Mouse (Mus musculus) megakaryocyte, embryonic 14.5 days (primary cell): Measurements from ENCODE around the gene Ppp3r1. TPM values are rescaled to one million over a fixed set of nuclear protein-coding genes. Genes with fewer than 3 reads are reported as not detected.
A peak's percentile ranks its signal among the peaks of the same experiment; 100 is the strongest.

Experiments used
- H3K27me3 ChIP-seq: replicated peaks from 2 replicates; pipeline ENCODE3; 2012; ENCODE audit warnings: inconsistent platforms
- H3K36me3 ChIP-seq: replicated peaks from 2 replicates; pipeline ENCODE3; 2012; ENCODE audit warnings: low read length, inconsistent platforms, mixed read lengths
- H3K4me1 ChIP-seq: 2 replicates; pipeline ENCODE4 v1.6.1; 2012; ENCODE audit warnings: inconsistent platforms
- H3K4me3 ChIP-seq: replicated peaks from 2 replicates; pipeline ENCODE3; 2012; ENCODE audit warnings: moderate library complexity, mild to moderate bottlenecking, inconsistent platforms
- H3K9me3 ChIP-seq: 2 replicates; pipeline ENCODE4 v1.6.1; 2012; ENCODE audit warnings: inconsistent platforms
- FLI1 ChIP-seq: IDR thresholded peaks from 2 replicates; pipeline ENCODE4 v1.6.1; 2012; ENCODE audit warnings: low read length, inconsistent platforms, mixed read lengths
- GATA1 ChIP-seq: IDR thresholded peaks from 3 replicates; pipeline ENCODE4 v1.6.1; 2012; ENCODE audit warnings: mixed read lengths, low read length, inconsistent platforms, borderline replicate concordance
- polyA plus RNA-seq: library from polyadenylated mRNA; stranded (reverse); fragments of >175 nt; gene quantifications from 2 replicates; pipeline ENCODE4 v1.2.3, GENCODE M21; 2012; ENCODE audit warnings: low replicate concordance; ENCODE audit not compliant: insufficient read depth

The Ppp3r1 gene
- polyA plus RNA-seq, 1 experiment = 18.6 TPM

GRCm38 (mm10) chr11:17199840-17200501 is 40.9 kb downstream of the Ppp3r1 start:
- Histone ChIP-seq H3K4me1 (peaks cover 5% of the 10 kb centered on the region), H3K9me3 (no peaks in the 10 kb centered on the region), H3K36me3 (peaks cover 94% of the 10 kb centered on the region), H3K4me3 (no peak overlapping the region), H3K27me3 (no peaks in the 10 kb centered on the region)
- no peak for TF ChIP-seq GATA1
- no peak for TF ChIP-seq FLI1

GRCm38 (mm10) chr11:17200936-17201335 is 41.9 kb downstream of the Ppp3r1 start:
- Histone ChIP-seq H3K4me3 (no peak overlapping the region), H3K4me1 (peaks cover 5% of the 10 kb centered on the region), H3K9me3 (no peaks in the 10 kb centered on the region), H3K36me3 (peaks cover 94% of the 10 kb centered on the region), H3K27me3 (no peaks in the 10 kb centered on the region)
- TF ChIP-seq GATA1 = no peak
- TF ChIP-seq FLI1 = no peak

- TF ChIP-seq FLI1 (no peak), GATA1 (no peak)
- Histone ChIP-seq H3K4me3 (no peak overlapping the region), H3K4me1 (peaks cover 5% of the 10 kb centered on the region), H3K27me3 (no peaks in the 10 kb centered on the region), H3K9me3 (no peaks in the 10 kb centered on the region), H3K36me3 (peaks cover 93% of the 10 kb centered on the region)
Observed at GRCm38 (mm10) chr11:17202481-17202880, 43.4 kb downstream of the Ppp3r1 start.

GRCm38 (mm10) chr11:17211258-17212140 is 52.4 kb downstream of the Ppp3r1 start, which contains the start of gene Pno1:
Pno1 (minus strand) TSS chr11:17211568.
- TF ChIP-seq FLI1 (no peak), GATA1 (no peak)
- H3K4me3 ChIP-seq = peak within 1 kb of the TSS; percentile 97
- H3K9me3 ChIP-seq = no peaks in the 10 kb centered on the region
- peaks cover 43% of the 10 kb centered on the region for H3K36me3 ChIP-seq
- H3K27me3 ChIP-seq = no peaks in the 10 kb centered on the region
- peaks cover 47% of the 10 kb centered on the region for H3K4me1 ChIP-seq

GRCm38 (mm10) chr11:17212141-17212495 is 53.1 kb downstream of the Ppp3r1 start:
- TF ChIP-seq FLI1 = no peak
- Histone ChIP-seq H3K36me3 (peaks cover 39% of the 10 kb centered on the region), H3K4me1 (peaks cover 48% of the 10 kb centered on the region), H3K9me3 (no peaks in the 10 kb centered on the region), H3K27me3 (no peaks in the 10 kb centered on the region), H3K4me3 (peak overlapping the region; percentile 97)

- TF ChIP-seq GATA1 (no peak), FLI1 (no peak)
- peaks cover 48% of the 10 kb centered on the region for H3K4me1 ChIP-seq
- H3K27me3 ChIP-seq = no peaks in the 10 kb centered on the region
- peak overlapping the region; percentile 97 for H3K4me3 ChIP-seq
- H3K9me3 ChIP-seq = no peaks in the 10 kb centered on the region
- H3K36me3 ChIP-seq = peaks cover 33% of the 10 kb centered on the region
Observed at GRCm38 (mm10) chr11:17212903-17213509, 53.9 kb downstream of the Ppp3r1 start.

GRCm38 (mm10) chr11:17215475-17215874 is 56.4 kb downstream of the Ppp3r1 start:
- H3K36me3 ChIP-seq = peaks cover 34% of the 10 kb centered on the region
- no peak overlapping the region for H3K4me3 ChIP-seq
- no peaks in the 10 kb centered on the region for H3K9me3 ChIP-seq
- H3K4me1 ChIP-seq = peaks cover 38% of the 10 kb centered on the region
- H3K27me3 ChIP-seq = no peaks in the 10 kb centered on the region
- no peak for TF ChIP-seq GATA1
- TF ChIP-seq FLI1 = no peak

- Histone ChIP-seq H3K4me1 (peaks cover 5% of the 10 kb centered on the region; the same call in 1 of the 2 replicates), H3K36me3 (peaks cover 74% of the 10 kb centered on the region), H3K9me3 (no peaks in the 10 kb centered on the region), H3K4me3 (no peak overlapping the region), H3K27me3 (no peaks in the 10 kb centered on the region)
- TF ChIP-seq GATA1 (no peak), FLI1 (no peak)
Observed at GRCm38 (mm10) chr11:17221126-17221525, 62.1 kb downstream of the Ppp3r1 start.

- H3K27me3 ChIP-seq = no peaks in the 10 kb centered on the region
- peaks cover 42% of the 10 kb centered on the region for H3K4me1 ChIP-seq
- no peaks in the 10 kb centered on the region for H3K9me3 ChIP-seq
- H3K36me3 ChIP-seq = peaks cover 68% of the 10 kb centered on the region
- no peak overlapping the region for H3K4me3 ChIP-seq
- TF ChIP-seq FLI1 = no peak
- no peak for TF ChIP-seq GATA1
Observed at GRCm38 (mm10) chr11:17232792-17233191, 73.7 kb downstream of the Ppp3r1 start.
